Mouse (Mus musculus) liver, embryonic 16.5 days (tissue): Measurements from ENCODE around the gene Usp25. TPM values are rescaled to one million over a fixed set of nuclear protein-coding genes. Genes with fewer than 3 reads are reported as not detected.

Source experiments
- ATAC-seq: fragments of 200-750 bp; cut with Nextera tagmentation; 2 replicates; pipeline ENCODE4 v1.8.0; 2017; ENCODE audit warnings: low read depth, mild to moderate bottlenecking, moderate number of reproducible peaks, moderate library complexity
- H3K27ac ChIP-seq: fragments of 300-500 bp; sonication (generic); 2 replicates; pipeline ENCODE4 v1.5.1; 2014; ENCODE audit warnings: mild to moderate bottlenecking, low read length
- H3K27me3 ChIP-seq: fragments of 300-500 bp; sonication (generic); 2 replicates; pipeline ENCODE4 v1.6.1; 2014; ENCODE audit warnings: low read depth, low read length, mixed read lengths; ENCODE audit not compliant: control insufficient read depth, insufficient read depth
- H3K36me3 ChIP-seq: fragments of 300-500 bp; sonication (generic); 2 replicates; pipeline ENCODE4 v1.6.1; 2014; ENCODE audit warnings: mild to moderate bottlenecking; ENCODE audit not compliant: control insufficient read depth, insufficient read depth
- H3K4me1 ChIP-seq: fragments of 300-500 bp; sonication (generic); 2 replicates; pipeline ENCODE4 v1.6.1; 2014; ENCODE audit warnings: low read depth, low read length, mixed read lengths; ENCODE audit not compliant: control insufficient read depth
- H3K4me2 ChIP-seq: fragments of 300-500 bp; sonication (generic); 2 replicates; pipeline ENCODE4 v1.6.1; 2014; ENCODE audit warnings: low read depth, low read length, mixed read lengths
- H3K4me3 ChIP-seq: fragments of 300-500 bp; sonication (generic); 2 replicates; pipeline ENCODE4 v1.5.1; 2014; ENCODE audit warnings: low read depth, mild to moderate bottlenecking, low read length
- H3K9ac ChIP-seq: fragments of 300-500 bp; sonication (generic); 2 replicates; pipeline ENCODE4 v1.6.1; 2014; ENCODE audit warnings: low read depth, low read length
- H3K9me3 ChIP-seq: fragments of 300-500 bp; sonication (generic); replicated peaks from 2 replicates; pipeline ENCODE4 v1.6.1; 2016; ENCODE audit warnings: low read length; ENCODE audit not compliant: control insufficient read depth
- WGBS: fragments of 180-500 bp; shearing (Covaris S2); extraction: QIAGEN DNeasy Blood & Tissue Kit; methylation state at CpG from one replicate; pipeline ENCODE4 v1.1.7; 2014; ENCODE audit not compliant: insufficient replicate concordance; 5-methylcytosine and 5-hydroxymethylcytosine counted together
- polyA plus RNA-seq: library from polyadenylated mRNA; unstranded; fragments of >200 nt; fragmentation: Nextera tagmentation; extraction: Ambion mirVana; gene quantifications from 2 replicates; pipeline ENCODE4 v1.2.1, GENCODE M21; 2015

Usp25 gene
- polyA plus RNA-seq, 1 experiment from 2014 or later = 25.5 TPM

DNA sequence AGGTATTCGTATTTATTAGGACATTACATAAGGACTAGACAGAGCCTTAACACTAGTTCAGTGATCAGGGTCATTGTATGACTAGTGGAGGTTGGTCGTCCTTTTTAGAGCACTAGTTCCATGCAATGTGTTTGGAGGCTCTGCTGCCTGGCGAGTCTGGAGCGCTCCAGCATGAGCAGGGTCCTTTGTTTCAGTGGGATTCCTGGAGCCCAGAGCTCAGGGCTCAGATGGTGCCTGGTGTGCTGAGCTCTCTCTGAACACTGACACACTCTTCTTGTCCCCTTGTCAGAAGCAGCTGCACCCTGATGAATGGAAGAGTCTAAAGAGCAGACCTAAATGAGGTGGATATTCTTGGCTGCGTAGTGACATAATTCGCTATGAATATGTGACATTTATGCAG, 45.1 kb downstream of the Usp25 start:
- no peaks in the 10 kb centered on the region for H3K9me3 ChIP-seq
- WGBS = 88% methylated on average over 6 of the region's 6 CpGs
- H3K27ac ChIP-seq = no peak overlapping the region
- ATAC-seq = no peak
- no peaks in the 10 kb centered on the region for H3K27me3 ChIP-seq
- peaks cover 40% of the 10 kb centered on the region for H3K36me3 ChIP-seq
- H3K9ac ChIP-seq = no peak overlapping the region
- no peak overlapping the region for H3K4me3 ChIP-seq
- H3K4me1 ChIP-seq = peaks cover 7% of the 10 kb centered on the region; the same call in 1 of the 2 replicates
- no peak overlapping the region for H3K4me2 ChIP-seq

DNA sequence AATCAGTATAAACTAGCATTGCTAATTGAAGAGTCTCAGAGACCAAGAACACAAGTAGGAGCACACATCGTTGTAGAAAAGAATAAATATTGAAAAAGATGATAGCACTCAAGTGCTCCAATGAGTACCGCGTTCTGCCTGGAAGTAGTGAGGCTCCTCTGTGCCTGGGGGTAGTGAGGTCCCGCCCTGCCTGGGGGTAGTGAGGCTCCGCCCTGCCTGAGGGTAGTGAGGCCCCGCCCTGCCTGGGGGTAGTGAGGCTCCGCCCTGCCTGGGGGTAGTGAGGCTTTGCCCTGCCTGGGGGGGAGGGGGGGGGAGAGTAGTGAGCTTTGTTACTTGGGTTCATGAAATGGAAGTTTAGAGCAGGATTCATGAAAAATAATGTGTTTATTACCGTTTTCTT, 46.7 kb downstream of the Usp25 start:
- ATAC-seq = peak; percentile 94

DNA sequence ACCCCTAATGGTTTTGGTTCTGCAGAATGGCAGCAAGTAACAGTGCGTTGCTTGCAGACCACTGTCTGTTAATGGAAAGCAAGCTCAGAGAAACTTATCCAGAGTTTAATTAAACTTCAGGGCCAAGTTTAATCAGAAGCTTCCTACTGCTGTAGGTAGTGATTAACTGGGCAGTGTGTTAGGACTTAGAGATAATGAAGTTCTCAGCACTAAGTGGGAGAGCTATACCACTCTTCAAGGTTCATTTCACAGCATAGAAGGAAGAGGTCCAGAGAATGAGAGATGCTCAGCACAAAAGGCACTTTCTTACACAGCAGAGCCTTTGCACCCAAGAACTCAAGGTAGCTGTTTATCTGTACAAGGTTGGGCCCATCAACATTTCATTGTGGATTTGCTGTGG, 50.4 kb downstream of the Usp25 start:
- H3K27me3 ChIP-seq = no peaks in the 10 kb centered on the region
- H3K9ac ChIP-seq = no peak overlapping the region
- H3K27ac ChIP-seq = no peak overlapping the region
- no peak overlapping the region for H3K4me3 ChIP-seq
- 96% methylated on average over 1 of the region's 1 CpGs for WGBS
- peaks cover 4% of the 10 kb centered on the region; the same call in 1 of the 2 replicates for H3K4me1 ChIP-seq
- no peaks in the 10 kb centered on the region for H3K9me3 ChIP-seq
- no peak for ATAC-seq
- H3K4me2 ChIP-seq = no peak overlapping the region
- peaks cover 47% of the 10 kb centered on the region for H3K36me3 ChIP-seq

More for the DNA sequence above, 46.7 kb downstream of the Usp25 start:
- H3K4me2 ChIP-seq = no peak overlapping the region
- H3K27me3 ChIP-seq = no peaks in the 10 kb centered on the region
- H3K27ac ChIP-seq = no peak overlapping the region
- H3K4me3 ChIP-seq = no peak overlapping the region
- no peak overlapping the region for H3K9ac ChIP-seq
- 55% methylated on average over 8 of the region's 8 CpGs for WGBS
- no peaks in the 10 kb centered on the region for H3K9me3 ChIP-seq
- peaks cover 49% of the 10 kb centered on the region for H3K36me3 ChIP-seq
- H3K4me1 ChIP-seq = peaks cover 7% of the 10 kb centered on the region; the same call in 1 of the 2 replicates

DNA sequence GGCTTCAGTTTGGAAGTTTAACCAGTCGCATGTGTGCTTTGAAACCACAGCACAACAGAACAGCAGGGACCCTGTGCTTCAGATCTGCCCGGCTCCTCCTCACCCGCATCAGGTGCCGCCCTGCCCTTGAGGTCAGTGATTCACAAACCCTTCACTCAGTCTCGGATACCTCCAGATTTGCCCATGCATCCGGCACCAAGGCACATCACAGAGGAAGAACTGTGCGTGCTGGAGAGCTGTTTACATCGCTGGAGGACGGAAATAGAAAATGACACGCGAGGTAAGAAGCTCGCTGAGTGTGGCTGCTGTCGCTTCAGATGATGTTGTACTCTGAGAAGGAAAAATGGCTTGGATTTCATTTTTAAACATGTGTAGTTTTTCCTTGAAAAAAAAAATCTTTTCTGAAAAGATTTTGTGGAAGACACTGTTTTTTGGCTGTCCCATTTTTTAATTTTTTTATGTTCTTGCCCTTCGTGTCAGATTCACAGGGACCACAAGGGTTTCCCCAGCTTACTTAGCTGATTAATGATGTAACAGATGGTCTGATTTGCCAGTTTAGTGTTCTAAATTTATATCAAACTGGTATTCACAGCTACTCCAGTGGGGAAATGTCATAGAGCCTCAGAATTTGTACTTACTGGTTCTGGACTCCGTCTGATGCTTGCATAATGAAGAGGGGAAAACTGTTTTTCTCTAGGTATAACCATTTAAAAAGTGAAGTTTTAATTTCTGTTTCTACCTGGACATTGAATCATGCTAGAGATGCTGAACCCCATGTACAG, 63.6 kb downstream of the Usp25 start:
- Histone ChIP-seq H3K4me3 (no peak overlapping the region), H3K9me3 (no peaks in the 10 kb centered on the region), H3K27me3 (no peaks in the 10 kb centered on the region), H3K4me2 (no peak overlapping the region), H3K9ac (no peak overlapping the region), H3K27ac (no peak overlapping the region), H3K4me1 (no peaks in the 10 kb centered on the region), H3K36me3 (peaks cover 56% of the 10 kb centered on the region)
- no peak for ATAC-seq
- 91% methylated on average over 15 of the region's 15 CpGs for WGBS

DNA sequence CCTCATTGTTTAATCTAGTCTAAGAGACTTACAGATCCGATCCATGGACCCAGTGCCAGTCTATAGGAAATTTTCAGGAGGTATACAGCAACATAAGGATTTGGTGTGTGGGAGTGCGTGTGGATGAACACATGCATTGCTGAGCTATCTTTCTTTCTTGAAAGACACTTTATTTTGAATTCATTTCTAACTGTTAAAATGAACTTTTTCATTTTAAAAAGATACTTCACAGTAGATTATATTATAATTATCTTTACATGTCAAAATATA, 64.2 kb downstream of the Usp25 start:
- Histone ChIP-seq H3K9ac (no peak overlapping the region), H3K4me2 (no peak overlapping the region), H3K4me3 (no peak overlapping the region), H3K4me1 (no peaks in the 10 kb centered on the region), H3K27ac (no peak overlapping the region), H3K27me3 (no peaks in the 10 kb centered on the region), H3K9me3 (no peaks in the 10 kb centered on the region), H3K36me3 (peaks cover 54% of the 10 kb centered on the region)
- ATAC-seq = no peak
- WGBS = 89% methylated on average over 2 of the region's 2 CpGs

DNA sequence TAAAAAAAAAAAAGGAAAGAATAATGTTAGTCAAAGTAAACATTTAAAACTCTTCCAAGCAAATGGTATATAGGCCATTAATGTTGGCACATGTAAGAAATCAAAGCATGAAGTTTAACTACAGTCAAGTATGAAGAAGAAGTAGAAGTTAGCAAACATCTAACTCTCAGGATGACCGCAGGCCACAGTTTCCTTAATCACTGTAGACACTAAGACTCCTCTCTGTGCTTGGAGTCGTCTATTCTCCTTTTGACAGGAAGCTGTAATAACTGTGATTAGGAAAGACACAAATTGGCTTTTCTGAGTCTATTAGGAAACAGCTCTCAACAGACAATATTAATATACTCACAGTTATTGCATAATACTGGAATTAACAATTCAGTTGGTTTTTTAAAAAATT, 70.6 kb downstream of the Usp25 start:
- peaks cover 55% of the 10 kb centered on the region for H3K36me3 ChIP-seq
- ATAC-seq = peak; percentile 30
- H3K27me3 ChIP-seq = no peaks in the 10 kb centered on the region
- no peaks in the 10 kb centered on the region for H3K9me3 ChIP-seq
- H3K4me1 ChIP-seq = no peaks in the 10 kb centered on the region
- no peak overlapping the region for H3K27ac ChIP-seq
- H3K4me3 ChIP-seq = no peak overlapping the region
- WGBS = 42% methylated on average over 2 of the region's 2 CpGs
- H3K4me2 ChIP-seq = no peak overlapping the region
- H3K9ac ChIP-seq = no peak overlapping the region

DNA sequence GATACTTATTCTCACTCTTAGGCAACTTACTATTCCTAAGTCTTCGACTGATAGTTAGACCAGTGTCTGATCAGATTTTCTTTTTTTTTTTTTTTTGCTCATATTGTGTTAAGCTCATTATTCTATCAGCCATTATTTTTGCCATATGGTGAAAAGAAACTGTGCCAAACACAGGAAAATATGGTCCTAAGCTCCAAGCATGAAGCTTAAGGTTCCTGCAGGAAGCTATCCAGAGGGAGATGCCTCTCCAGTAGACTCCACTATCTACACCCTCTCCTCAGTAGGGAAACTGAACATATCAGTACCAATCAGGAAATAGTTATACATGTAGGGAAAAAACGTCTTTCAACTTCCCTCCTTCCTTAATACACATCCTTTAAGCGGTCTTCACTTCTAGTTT, 76.3 kb downstream of the Usp25 start:
- 76% methylated on average over 3 of the region's 3 CpGs for WGBS
- Histone ChIP-seq H3K4me2 (no peak overlapping the region), H3K4me1 (no peaks in the 10 kb centered on the region), H3K9ac (no peak overlapping the region), H3K9me3 (no peaks in the 10 kb centered on the region), H3K27ac (no peak overlapping the region), H3K36me3 (peaks cover 44% of the 10 kb centered on the region), H3K27me3 (no peaks in the 10 kb centered on the region), H3K4me3 (no peak overlapping the region)
- ATAC-seq = no peak

DNA sequence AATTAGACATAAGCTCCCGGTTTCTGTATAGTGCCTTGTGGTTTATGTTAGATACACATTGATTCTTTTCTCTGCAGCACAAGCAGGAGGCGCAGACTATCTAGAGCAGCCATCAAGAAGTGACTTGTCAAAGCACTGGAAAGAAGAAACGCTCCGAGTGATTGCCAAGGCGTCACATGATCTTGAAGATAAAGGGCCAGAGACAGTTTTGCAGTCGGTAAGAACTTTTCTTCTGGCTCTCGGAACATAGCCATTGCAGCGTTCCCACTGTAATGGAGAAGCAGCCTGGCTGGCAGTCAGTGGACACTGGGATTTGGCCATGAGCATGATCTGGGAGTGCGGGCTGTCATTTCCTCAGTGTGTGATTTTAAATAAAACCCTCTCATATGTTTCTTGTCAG, 80.0 kb downstream of the Usp25 start:
- Histone ChIP-seq H3K36me3 (peaks cover 36% of the 10 kb centered on the region), H3K4me2 (no peak overlapping the region), H3K4me1 (no peaks in the 10 kb centered on the region), H3K9ac (no peak overlapping the region), H3K27ac (no peak overlapping the region), H3K27me3 (no peaks in the 10 kb centered on the region), H3K9me3 (no peaks in the 10 kb centered on the region), H3K4me3 (no peak overlapping the region)
- 82% methylated on average over 9 of the region's 9 CpGs for WGBS
- ATAC-seq = no peak

DNA sequence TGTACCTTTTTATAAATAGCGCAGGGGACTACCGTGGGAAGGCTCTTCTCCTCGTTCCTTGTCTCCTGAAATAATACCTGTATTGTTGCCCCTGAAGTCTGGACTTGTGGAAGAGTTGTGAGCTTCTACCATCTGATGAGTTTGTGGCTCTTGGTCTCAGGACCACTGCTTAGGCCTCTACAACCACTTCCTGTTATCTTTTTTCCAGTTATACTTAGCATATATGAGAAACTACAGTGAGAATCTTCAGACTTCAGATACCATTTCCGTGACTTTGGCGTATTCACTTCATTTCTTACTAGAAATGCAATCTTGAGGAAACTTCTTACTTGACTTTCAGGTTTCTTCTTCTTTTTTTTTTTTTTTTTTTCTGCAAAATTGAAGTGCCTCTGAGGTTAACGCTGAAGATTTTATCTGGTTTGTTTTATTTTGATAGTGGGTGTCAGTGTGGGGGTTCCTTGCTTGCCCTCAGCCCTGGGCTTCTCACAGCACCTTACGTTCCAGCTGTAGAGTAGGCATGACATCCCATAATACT, 81.6 kb downstream of the Usp25 start:
- H3K9me3 ChIP-seq = no peaks in the 10 kb centered on the region

More for the DNA sequence above, 81.6 kb downstream of the Usp25 start:
- Histone ChIP-seq H3K9ac (no peak overlapping the region), H3K36me3 (peaks cover 39% of the 10 kb centered on the region), H3K4me3 (no peak overlapping the region), H3K4me2 (no peak overlapping the region), H3K27me3 (no peaks in the 10 kb centered on the region), H3K27ac (no peak overlapping the region), H3K4me1 (no peaks in the 10 kb centered on the region)
- ATAC-seq = no peak
- WGBS = 87% methylated on average over 7 of the region's 7 CpGs
